Mouse (Mus musculus): ENCODE measurements at regions not wholly inside any gene's neighbourhood (a gene's known extent, or its start where the extent isn't known, plus 50 kb on each side); places are given as distances from the start of the nearest gene placed in this dataset.
A peak's percentile ranks its signal among the peaks of the same experiment; 100 is the strongest.

DNA sequence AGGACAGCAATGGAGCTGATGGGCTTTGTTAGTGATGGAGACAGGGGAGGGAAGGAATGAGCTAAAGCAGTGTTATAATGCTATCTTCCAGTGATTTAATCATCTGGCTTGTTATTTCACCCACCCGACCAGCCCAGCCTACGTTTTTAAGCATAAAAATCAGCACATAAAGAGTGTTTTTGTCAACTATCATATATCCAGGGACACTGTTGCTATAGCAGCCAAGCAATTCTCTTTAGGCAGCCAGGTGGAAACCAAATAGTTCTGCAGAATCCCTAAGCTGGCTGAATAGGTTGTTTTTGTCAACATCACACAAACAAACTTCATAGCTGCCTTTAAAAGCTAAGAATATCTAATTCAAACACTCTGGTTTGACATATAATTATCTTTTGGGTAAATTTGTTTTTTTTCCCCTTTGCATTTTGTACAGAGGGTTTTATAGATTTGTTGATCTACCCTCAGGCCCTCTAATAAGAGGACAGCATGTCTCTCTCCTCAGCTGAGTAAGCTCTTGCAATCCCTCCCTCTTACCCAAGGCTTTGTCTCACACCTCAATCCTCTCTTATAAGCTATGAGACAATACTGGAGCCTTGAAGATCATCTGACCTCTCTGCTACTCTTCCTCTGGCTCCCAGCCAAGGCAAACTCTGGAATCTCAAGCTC, 104.7 kb upstream of the Camk2d start:
- no peaks in the 10 kb centered on the region for H3K9me3 ChIP-seq (ENCODE audit: control insufficient read depth, low read length)
- DNase-seq (ENCODE audit: low spot score): no peak
- peaks cover 6% of the 10 kb centered on the region; the same call in 1 of the 2 replicates for H3K4me1 ChIP-seq (replicated peaks; ENCODE audit: control insufficient read depth, insufficient read depth, low read length)
- H3K36me3 ChIP-seq (replicated peaks; ENCODE audit: control insufficient read depth, insufficient read depth): no peaks in the 10 kb centered on the region
- peak overlapping the region; percentile 8; the same call in 1 of the 2 replicates for H3K27ac ChIP-seq
- no peak overlapping the region for H3K4me3 ChIP-seq (replicated peaks; ENCODE audit: low read length)
- 26% methylated on average over 2 of the region's 2 CpGs for WGBS
- ATAC-seq (ENCODE audit: low FRiP score): no peak
- no peak overlapping the region for H3K4me2 ChIP-seq (replicated peaks)
- no peaks in the 10 kb centered on the region for H3K27me3 ChIP-seq (ENCODE audit: control insufficient read depth, insufficient read depth, low read length)
- no peak overlapping the region for H3K9ac ChIP-seq

DNA sequence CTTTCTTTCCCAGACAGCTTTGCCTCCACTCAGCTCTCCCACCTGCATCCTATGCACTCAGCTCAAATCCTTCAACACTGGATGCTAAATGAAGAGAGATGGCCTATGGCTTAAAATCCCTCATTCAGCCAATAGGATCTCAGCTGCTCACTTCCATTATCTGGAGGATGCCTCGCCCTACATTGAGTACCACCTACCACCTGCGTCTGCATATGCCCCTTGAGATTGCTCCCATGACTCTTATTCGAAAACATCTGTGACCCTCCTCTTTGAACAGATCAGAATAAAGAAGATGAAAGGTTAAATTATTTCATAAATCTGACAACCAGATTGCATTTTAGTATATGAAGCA, 104.2 kb upstream of the Camk2d start:
- H3K36me3 ChIP-seq (replicated peaks; ENCODE audit: control insufficient read depth, insufficient read depth): no peaks in the 10 kb centered on the region
- DNase-seq (ENCODE audit: low spot score): no peak
- H3K27ac ChIP-seq: peak overlapping the region; percentile 8; the same call in 1 of the 2 replicates
- peaks cover 6% of the 10 kb centered on the region; the same call in 1 of the 2 replicates for H3K4me1 ChIP-seq (replicated peaks; ENCODE audit: control insufficient read depth, insufficient read depth, low read length)
- no peak overlapping the region for H3K4me3 ChIP-seq (replicated peaks; ENCODE audit: low read length)
- no peaks in the 10 kb centered on the region for H3K27me3 ChIP-seq (ENCODE audit: control insufficient read depth, insufficient read depth, low read length)
- WGBS: 81% methylated on average over 3 of the region's 3 CpGs
- ATAC-seq (ENCODE audit: low FRiP score): no peak
- H3K9me3 ChIP-seq (ENCODE audit: control insufficient read depth, low read length): no peaks in the 10 kb centered on the region
- no peak overlapping the region for H3K4me2 ChIP-seq (replicated peaks)
- H3K9ac ChIP-seq: no peak overlapping the region

DNA sequence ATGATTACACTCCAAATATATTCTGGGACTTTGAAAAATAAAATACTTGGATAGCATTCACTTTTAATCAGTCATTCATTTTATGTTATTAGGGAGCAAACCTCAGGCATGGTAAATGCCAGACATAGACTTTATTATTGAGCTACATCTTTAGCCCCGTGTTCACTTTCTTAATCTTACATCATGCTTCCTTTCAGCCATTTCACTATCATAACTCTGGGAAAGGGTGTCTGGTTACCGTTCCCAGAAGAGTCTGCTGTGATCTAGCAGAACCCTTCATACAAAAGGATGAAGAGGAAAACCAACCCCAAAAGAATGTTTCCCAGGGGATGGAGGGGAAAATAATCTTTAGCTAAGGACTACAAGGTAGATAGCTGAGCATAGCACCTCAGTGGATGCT, 97.3 kb upstream of the Camk2d start:
- Histone ChIP-seq H3K27ac (no peak overlapping the region), H3K9me3 (ENCODE audit: control insufficient read depth, low read length) (no peaks in the 10 kb centered on the region), H3K4me2 (replicated peaks) (no peak overlapping the region), H3K4me3 (replicated peaks; ENCODE audit: low read length) (no peak overlapping the region), H3K36me3 (replicated peaks; ENCODE audit: control insufficient read depth, insufficient read depth) (no peaks in the 10 kb centered on the region), H3K9ac (no peak overlapping the region), H3K27me3 (ENCODE audit: control insufficient read depth, insufficient read depth, low read length) (no peaks in the 10 kb centered on the region), H3K4me1 (replicated peaks; ENCODE audit: control insufficient read depth, insufficient read depth, low read length) (no peaks in the 10 kb centered on the region)
- DNase-seq (ENCODE audit: low spot score) (no peak), ATAC-seq (ENCODE audit: low FRiP score) (no peak)
- WGBS: 75% methylated on average over 2 of the region's 2 CpGs

DNA sequence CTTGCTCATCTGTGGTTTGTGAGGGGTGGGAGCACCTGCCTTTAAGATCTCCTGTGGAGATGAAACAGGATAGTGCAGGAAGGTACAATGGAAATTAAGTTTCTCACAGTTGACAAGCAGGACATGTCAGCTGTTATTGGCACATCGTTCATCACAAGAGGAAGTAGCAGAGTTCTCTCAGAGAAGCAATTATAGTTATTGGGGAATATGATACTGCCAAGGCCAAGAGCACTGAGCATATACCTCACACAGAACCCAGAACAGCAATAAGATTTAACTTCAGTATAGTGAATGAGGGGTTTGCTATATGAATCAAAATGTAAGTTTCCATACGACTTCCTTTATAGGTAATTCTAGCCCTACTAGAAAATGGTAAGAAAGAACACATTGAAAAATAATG, 95.9 kb upstream of the Camk2d start:
- DNase-seq (ENCODE audit: low spot score) (no peak), ATAC-seq (ENCODE audit: low FRiP score) (no peak)
- no peaks in the 10 kb centered on the region for H3K36me3 ChIP-seq (replicated peaks; ENCODE audit: control insufficient read depth, insufficient read depth)
- H3K4me3 ChIP-seq (replicated peaks; ENCODE audit: low read length): no peak overlapping the region
- H3K27ac ChIP-seq: no peak overlapping the region
- no peaks in the 10 kb centered on the region for H3K27me3 ChIP-seq (ENCODE audit: control insufficient read depth, insufficient read depth, low read length)
- H3K9me3 ChIP-seq (ENCODE audit: control insufficient read depth, low read length): no peaks in the 10 kb centered on the region
- H3K4me2 ChIP-seq (replicated peaks): no peak overlapping the region
- no peak overlapping the region for H3K9ac ChIP-seq
- no peaks in the 10 kb centered on the region for H3K4me1 ChIP-seq (replicated peaks; ENCODE audit: control insufficient read depth, insufficient read depth, low read length)
- WGBS: 79% methylated on average over 2 of the region's 2 CpGs

DNA sequence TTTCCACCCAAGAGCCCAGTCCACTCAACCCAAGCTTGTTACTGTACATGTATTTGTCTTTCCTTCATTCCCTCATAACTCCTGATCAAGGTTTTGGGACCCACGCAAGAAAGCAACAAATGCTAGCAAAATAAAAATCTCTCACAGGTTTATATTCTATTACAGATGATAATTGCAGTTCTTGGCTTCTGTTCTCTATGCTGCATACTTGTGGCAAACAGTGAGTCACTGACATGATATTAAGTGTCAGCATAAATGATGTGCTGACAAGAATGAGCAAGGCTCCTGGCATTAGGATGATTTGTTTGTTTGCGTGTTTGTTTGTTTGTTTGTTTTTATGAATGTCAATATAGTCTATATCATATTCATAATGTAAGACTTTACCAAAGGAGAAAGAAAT, 94.3 kb upstream of the Camk2d start:
- DNase-seq (ENCODE audit: low spot score) (no peak), ATAC-seq (ENCODE audit: low FRiP score) (no peak)
- H3K4me3 ChIP-seq (replicated peaks; ENCODE audit: low read length): no peak overlapping the region
- WGBS: 94% methylated on average over 2 of the region's 2 CpGs
- no peak overlapping the region for H3K27ac ChIP-seq
- H3K9ac ChIP-seq: no peak overlapping the region
- H3K9me3 ChIP-seq (ENCODE audit: control insufficient read depth, low read length): no peaks in the 10 kb centered on the region
- H3K4me1 ChIP-seq (replicated peaks; ENCODE audit: control insufficient read depth, insufficient read depth, low read length): no peaks in the 10 kb centered on the region
- H3K4me2 ChIP-seq (replicated peaks): no peak overlapping the region
- no peaks in the 10 kb centered on the region for H3K36me3 ChIP-seq (replicated peaks; ENCODE audit: control insufficient read depth, insufficient read depth)
- no peaks in the 10 kb centered on the region for H3K27me3 ChIP-seq (ENCODE audit: control insufficient read depth, insufficient read depth, low read length)

DNA sequence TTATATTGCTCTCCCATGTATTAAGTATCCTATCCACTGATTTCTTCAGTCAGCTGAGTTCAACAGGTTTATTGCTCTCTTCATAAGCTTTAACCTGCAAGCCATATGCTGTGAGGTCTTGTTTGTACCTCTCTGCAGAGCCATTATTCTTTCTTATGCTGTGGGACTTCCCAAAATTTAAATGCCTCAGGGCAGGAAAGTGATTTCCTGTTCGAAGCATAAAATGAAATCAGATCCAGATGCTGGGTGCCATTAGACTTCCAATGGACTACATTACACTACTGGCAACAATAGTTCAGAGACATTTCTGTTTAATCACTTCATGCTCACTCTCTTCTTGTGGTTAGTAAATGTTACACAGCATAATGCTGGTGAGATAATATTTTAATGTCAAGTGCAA, 90.4 kb upstream of the Camk2d start:
- no peak overlapping the region for H3K4me3 ChIP-seq (replicated peaks; ENCODE audit: low read length)
- 59% methylated on average over 1 of the region's 1 CpGs for WGBS
- 0 out of 2 replicates have a peak, but pooled peaks cover 4% of the 10 kb centered on the region for H3K9me3 ChIP-seq (ENCODE audit: control insufficient read depth, low read length)
- H3K4me2 ChIP-seq (replicated peaks): no peak overlapping the region
- DNase-seq (ENCODE audit: low spot score) (no peak), ATAC-seq (ENCODE audit: low FRiP score) (no peak)
- H3K36me3 ChIP-seq (replicated peaks; ENCODE audit: control insufficient read depth, insufficient read depth): no peaks in the 10 kb centered on the region
- H3K27me3 ChIP-seq (ENCODE audit: control insufficient read depth, insufficient read depth, low read length): no peaks in the 10 kb centered on the region
- no peak overlapping the region for H3K9ac ChIP-seq
- H3K27ac ChIP-seq: no peak overlapping the region
- no peaks in the 10 kb centered on the region for H3K4me1 ChIP-seq (replicated peaks; ENCODE audit: control insufficient read depth, insufficient read depth, low read length)

DNA sequence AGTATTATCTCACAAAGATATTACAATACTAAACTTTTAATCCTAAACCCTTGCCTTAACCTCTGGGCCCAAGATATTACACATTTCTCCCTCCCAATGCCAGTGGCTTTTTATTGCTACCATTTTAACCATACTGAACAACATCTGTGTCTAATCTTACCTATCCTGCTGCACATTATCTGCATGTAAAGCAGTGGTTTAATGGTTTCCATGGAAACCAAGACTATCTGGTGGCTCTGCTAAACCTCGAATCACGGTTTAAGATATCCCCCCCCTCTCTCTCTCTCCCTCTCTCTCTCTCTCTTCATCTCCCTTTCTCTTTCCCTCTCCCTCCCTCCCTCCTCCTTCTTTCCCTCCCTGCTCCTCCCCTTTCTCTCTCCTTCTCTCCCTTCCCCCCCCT, 81.3 kb upstream of the Camk2d start:
- WGBS: 25% methylated on average over 2 of the region's 2 CpGs
- no peaks in the 10 kb centered on the region for H3K4me1 ChIP-seq (replicated peaks; ENCODE audit: control insufficient read depth, insufficient read depth, low read length)
- H3K4me3 ChIP-seq (replicated peaks; ENCODE audit: low read length): no peak overlapping the region
- no peaks in the 10 kb centered on the region for H3K36me3 ChIP-seq (replicated peaks; ENCODE audit: control insufficient read depth, insufficient read depth)
- ATAC-seq (ENCODE audit: low FRiP score) (peak; percentile 68), DNase-seq (ENCODE audit: low spot score) (no peak)
- no peak overlapping the region for H3K9ac ChIP-seq
- H3K27me3 ChIP-seq (ENCODE audit: control insufficient read depth, insufficient read depth, low read length): no peaks in the 10 kb centered on the region
- no peak overlapping the region for H3K4me2 ChIP-seq (replicated peaks)
- 0 out of 2 replicates have a peak, but pooled peaks cover 4% of the 10 kb centered on the region for H3K9me3 ChIP-seq (ENCODE audit: control insufficient read depth, low read length)
- H3K27ac ChIP-seq: no peak overlapping the region

DNA sequence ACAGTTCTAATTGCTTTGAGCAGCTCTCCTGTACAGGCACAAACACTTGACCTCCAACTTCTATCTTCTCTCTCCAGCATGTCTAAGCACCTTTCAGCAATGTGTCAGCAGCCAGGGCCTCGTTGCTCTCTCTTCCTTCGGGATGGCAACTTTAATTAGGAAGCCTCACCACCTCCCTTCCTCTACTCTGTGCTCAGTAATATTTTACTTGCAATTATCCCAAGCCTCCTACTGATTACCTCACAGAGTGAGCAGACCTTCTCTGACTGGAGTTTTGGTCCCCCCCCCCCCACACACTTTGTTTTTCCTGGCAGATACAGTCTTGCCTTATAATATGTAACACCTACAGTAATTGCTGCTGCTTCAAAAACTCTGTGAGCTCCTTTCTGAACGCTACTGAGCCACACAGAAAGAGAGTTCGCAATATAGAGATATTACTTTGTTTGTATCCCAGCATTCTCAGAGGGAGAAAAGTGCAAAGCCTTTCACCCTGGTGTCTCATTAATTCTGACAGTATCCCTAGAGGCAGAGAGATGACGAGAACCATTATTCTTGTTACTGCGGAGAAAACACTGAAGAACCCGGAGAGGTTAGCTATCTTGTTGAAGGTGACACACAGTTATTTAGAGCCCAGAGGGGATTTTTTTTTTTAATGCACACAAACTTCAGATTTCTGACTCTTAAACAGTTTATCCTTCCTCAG, 61.8 kb upstream of the Camk2d start:
- Histone ChIP-seq H3K9me3 (ENCODE audit: control insufficient read depth, low read length) (no peaks in the 10 kb centered on the region), H3K4me1 (replicated peaks; ENCODE audit: control insufficient read depth, insufficient read depth, low read length) (no peaks in the 10 kb centered on the region), H3K27ac (no peak overlapping the region), H3K27me3 (ENCODE audit: control insufficient read depth, insufficient read depth, low read length) (no peaks in the 10 kb centered on the region), H3K4me2 (replicated peaks) (no peak overlapping the region), H3K9ac (no peak overlapping the region), H3K36me3 (replicated peaks; ENCODE audit: control insufficient read depth, insufficient read depth) (no peaks in the 10 kb centered on the region), H3K4me3 (replicated peaks; ENCODE audit: low read length) (no peak overlapping the region)
- 49% methylated on average over 7 of the region's 7 CpGs for WGBS
- no peak for ATAC-seq (ENCODE audit: low FRiP score)
- DNase-seq (ENCODE audit: low spot score): no peak

DNA sequence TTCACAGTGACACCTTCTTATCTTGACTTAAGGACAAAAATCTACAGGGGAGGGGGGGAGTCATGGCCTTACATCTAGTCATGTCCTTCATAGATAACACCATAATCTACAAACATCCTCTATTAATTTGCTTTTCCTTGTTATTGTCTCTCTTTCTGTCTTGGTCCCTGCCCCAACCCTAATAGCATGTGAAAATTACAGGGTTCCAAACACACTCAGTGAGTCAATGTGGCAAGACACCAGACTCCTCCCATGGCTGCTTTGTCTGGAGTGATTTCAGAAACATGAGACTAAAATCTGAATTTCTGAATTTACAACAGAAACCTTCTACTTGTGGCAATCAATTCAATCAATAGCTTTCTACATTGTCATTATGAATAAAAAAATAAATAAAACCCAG, 60.8 kb upstream of the Camk2d start:
- Histone ChIP-seq H3K9me3 (ENCODE audit: control insufficient read depth, low read length) (no peaks in the 10 kb centered on the region), H3K4me1 (replicated peaks; ENCODE audit: control insufficient read depth, insufficient read depth, low read length) (no peaks in the 10 kb centered on the region), H3K9ac (no peak overlapping the region), H3K4me2 (replicated peaks) (no peak overlapping the region), H3K4me3 (replicated peaks; ENCODE audit: low read length) (no peak overlapping the region), H3K36me3 (replicated peaks; ENCODE audit: control insufficient read depth, insufficient read depth) (no peaks in the 10 kb centered on the region), H3K27me3 (ENCODE audit: control insufficient read depth, insufficient read depth, low read length) (no peaks in the 10 kb centered on the region), H3K27ac (no peak overlapping the region)
- no peak for ATAC-seq (ENCODE audit: low FRiP score)
- no peak for DNase-seq (ENCODE audit: low spot score)
